Mouse (Mus musculus): ENCODE results near the gene Cradd. TPM values are rescaled to one million over a fixed set of nuclear protein-coding genes. Genes with fewer than 3 reads are reported as not detected.
A peak's percentile ranks its signal among the peaks of the same experiment; 100 is the strongest.

The Cradd gene
- polyA plus RNA-seq, 1 experiment from 2014 or later, result 15.4 TPM

DNA sequence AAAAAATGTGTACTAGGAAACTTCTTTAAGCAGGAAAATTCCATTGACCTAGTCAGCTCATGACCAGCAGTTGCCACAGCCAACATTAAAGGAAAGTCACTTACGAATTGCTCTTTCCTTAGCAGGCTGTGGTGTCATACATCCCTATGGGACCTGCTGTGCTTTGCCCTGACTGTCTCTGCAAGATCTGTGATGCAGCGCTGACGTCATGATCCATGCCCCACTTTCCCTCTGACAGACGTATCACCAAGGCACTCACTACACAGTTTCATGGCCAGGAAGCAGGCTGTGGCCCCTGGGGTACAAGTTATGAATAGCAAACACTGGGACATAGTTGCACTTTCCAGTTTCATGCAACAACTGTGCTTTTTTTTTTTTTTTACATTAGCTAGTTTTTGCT lies 113.8 kb downstream of the Cradd start:
- Histone ChIP-seq H3K27me3 (replicated peaks; ENCODE audit: insufficient read depth, low read length) (no peaks in the 10 kb centered on the region), H3K4me2 (replicated peaks; ENCODE audit: low read depth, low read length) (no peak overlapping the region), H3K9me3 (ENCODE audit: low read length) (no peaks in the 10 kb centered on the region), H3K27ac (ENCODE audit: low read length) (no peak overlapping the region), H3K9ac (replicated peaks; ENCODE audit: low read depth) (no peak overlapping the region), H3K4me1 (ENCODE audit: insufficient read depth, low read depth, low read length) (no peaks in the 10 kb centered on the region), H3K36me3 (ENCODE audit: insufficient read depth, low read length) (no peaks in the 10 kb centered on the region), H3K4me3 (ENCODE audit: low read depth, low read length) (no peak overlapping the region)
- 71% methylated on average over 4 of the region's 4 CpGs for WGBS
- TF ChIP-seq EP300 (IDR thresholded peaks at IDR 0.05), result no peak
- no peak for TF ChIP-seq CTCF (IDR thresholded peaks at IDR 0.05)
- ATAC-seq (no peak), DNase-seq (ENCODE audit: low spot score) (no peak)

DNA sequence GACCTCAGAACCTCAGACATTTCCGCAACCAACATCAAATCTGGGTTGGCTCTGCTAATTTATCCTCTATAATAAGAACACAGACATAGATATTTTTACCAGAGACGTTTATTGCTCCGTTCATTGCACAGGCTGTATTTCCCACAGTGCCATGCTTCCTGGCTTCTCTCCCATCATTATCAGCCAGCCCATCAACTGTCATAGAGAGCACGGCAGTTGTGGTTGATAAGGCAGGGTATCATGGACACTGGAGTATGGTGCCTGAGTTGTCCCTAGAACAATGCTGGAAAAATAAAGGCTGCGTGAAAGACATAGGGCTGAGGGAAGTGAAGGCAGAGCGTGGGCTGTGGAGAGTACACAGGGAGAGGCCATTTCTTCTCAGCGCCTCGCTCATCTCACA lies 116.5 kb downstream of the Cradd start:
- WGBS, result 90% methylated on average over 8 of the region's 8 CpGs
- DNase-seq (ENCODE audit: low spot score) (no peak), ATAC-seq (no peak)
- H3K4me1 ChIP-seq (ENCODE audit: insufficient read depth, low read depth, low read length), result no peaks in the 10 kb centered on the region
- no peak overlapping the region for H3K4me3 ChIP-seq (ENCODE audit: low read depth, low read length)
- no peak overlapping the region for H3K9ac ChIP-seq (replicated peaks; ENCODE audit: low read depth)
- no peaks in the 10 kb centered on the region for H3K36me3 ChIP-seq (ENCODE audit: insufficient read depth, low read length)
- H3K9me3 ChIP-seq (ENCODE audit: low read length), result no peaks in the 10 kb centered on the region
- no peaks in the 10 kb centered on the region for H3K27me3 ChIP-seq (replicated peaks; ENCODE audit: insufficient read depth, low read length)
- TF ChIP-seq EP300 (IDR thresholded peaks at IDR 0.05) (no peak), CTCF (IDR thresholded peaks at IDR 0.05) (no peak)
- H3K4me2 ChIP-seq (replicated peaks; ENCODE audit: low read depth, low read length), result no peak overlapping the region
- no peak overlapping the region for H3K27ac ChIP-seq (ENCODE audit: low read length)

DNA sequence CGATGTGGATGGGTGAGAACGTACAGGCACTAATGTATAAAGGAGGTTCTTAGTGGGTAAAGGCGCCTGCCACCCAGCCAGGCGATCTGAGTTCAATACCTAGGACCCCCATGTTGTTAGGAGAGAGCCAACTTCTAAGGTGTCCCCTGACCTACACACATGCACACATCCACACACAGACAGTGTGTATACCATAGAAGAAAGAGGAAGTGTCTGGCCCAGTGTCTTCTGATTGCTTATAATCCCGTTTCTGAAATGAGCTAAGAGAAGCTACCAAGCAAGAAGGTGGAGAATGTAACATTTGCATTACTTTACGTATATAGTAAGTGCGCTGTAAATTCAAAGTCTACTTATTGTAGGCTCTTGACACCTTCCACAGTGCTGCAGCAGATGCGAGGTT lies 122.4 kb downstream of the Cradd start:
- DNase-seq (ENCODE audit: low spot score), result no peak
- Histone ChIP-seq H3K9me3 (ENCODE audit: low read length) (no peaks in the 10 kb centered on the region), H3K9ac (replicated peaks; ENCODE audit: low read depth) (no peak overlapping the region), H3K4me2 (replicated peaks; ENCODE audit: low read depth, low read length) (no peak overlapping the region), H3K36me3 (ENCODE audit: insufficient read depth, low read length) (no peaks in the 10 kb centered on the region), H3K27me3 (replicated peaks; ENCODE audit: insufficient read depth, low read length) (no peaks in the 10 kb centered on the region), H3K4me1 (ENCODE audit: insufficient read depth, low read depth, low read length) (peaks cover 10% of the 10 kb centered on the region; the same call in 1 of the 2 replicates), H3K27ac (ENCODE audit: low read length) (no peak overlapping the region), H3K4me3 (ENCODE audit: low read depth, low read length) (no peak overlapping the region)
- ATAC-seq, result no peak
- no peak for TF ChIP-seq CTCF (IDR thresholded peaks at IDR 0.05)
- no peak for TF ChIP-seq EP300 (IDR thresholded peaks at IDR 0.05)
- WGBS, result 88% methylated on average over 8 of the region's 8 CpGs

DNA sequence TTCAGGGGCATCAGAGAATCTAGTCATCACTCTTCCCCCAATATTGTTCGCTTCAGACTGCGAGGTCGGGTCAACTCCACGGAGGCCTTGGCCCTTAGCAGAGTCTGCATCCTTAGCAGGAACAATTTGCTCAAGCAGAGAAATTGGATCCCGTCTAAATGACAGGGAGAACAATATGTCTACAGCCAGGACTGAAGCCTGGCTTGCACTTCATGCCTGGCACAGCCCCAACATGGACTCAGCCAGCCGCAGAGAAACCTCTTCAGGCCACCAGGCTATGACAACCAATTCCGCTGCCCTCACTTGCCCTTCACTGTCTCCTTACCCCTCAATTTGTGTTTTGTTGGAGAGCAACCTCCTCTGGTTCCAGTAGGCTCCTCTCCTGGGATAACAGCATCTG lies 123.6 kb downstream of the Cradd start:
- Histone ChIP-seq H3K9ac (replicated peaks; ENCODE audit: low read depth) (no peak overlapping the region), H3K4me1 (ENCODE audit: insufficient read depth, low read depth, low read length) (peaks cover 11% of the 10 kb centered on the region; the same call in 1 of the 2 replicates), H3K27ac (ENCODE audit: low read length) (0 out of 2 replicates have a peak overlapping the region, but pooled peaks have one; percentile 38), H3K4me2 (replicated peaks; ENCODE audit: low read depth, low read length) (no peak overlapping the region), H3K36me3 (ENCODE audit: insufficient read depth, low read length) (no peaks in the 10 kb centered on the region), H3K4me3 (ENCODE audit: low read depth, low read length) (no peak overlapping the region), H3K27me3 (replicated peaks; ENCODE audit: insufficient read depth, low read length) (no peaks in the 10 kb centered on the region), H3K9me3 (ENCODE audit: low read length) (no peaks in the 10 kb centered on the region)
- TF ChIP-seq CTCF (IDR thresholded peaks at IDR 0.05) (no peak), EP300 (IDR thresholded peaks at IDR 0.05) (no peak)
- 35% methylated on average over 7 of the region's 7 CpGs for WGBS
- DNase-seq (ENCODE audit: low spot score) (peak; percentile 69), ATAC-seq (peak; percentile 42; the same call in 1 of the 2 replicates)

DNA sequence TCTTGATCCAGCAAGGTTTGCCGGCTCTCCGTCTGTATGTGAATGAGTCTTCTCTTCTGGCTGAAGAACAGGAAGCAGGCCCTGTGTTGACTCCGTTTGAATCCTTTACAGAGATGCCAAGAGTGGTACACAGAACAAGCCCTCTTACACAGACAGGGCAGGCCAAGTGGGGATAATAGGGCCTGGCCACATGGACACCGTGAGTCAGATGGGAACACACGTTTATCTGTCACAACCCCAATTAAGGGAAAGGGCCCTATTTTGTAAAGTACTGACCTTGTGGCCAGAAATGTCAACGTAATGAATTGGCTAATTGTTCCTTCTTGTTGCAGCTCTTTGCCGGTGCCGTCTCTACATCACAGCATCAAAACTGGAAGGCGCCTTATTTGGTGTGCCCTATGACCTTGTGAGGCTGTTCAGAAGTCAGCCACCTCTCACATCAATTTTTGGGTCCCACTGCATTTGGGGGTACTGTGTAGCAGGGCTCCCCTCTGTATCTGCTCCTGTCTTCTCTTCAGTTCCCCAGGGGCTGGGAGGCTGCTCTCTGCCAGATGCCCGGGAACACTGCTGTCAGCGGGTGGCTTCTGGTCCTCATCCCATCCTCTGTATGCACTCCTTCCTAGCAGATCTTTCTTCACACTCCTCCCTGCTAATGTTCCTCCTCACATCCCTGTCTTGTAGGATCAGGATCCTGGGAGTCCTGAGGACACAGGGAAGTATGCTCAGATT lies 124.2 kb downstream of the Cradd start:
- Histone ChIP-seq H3K4me2 (replicated peaks; ENCODE audit: low read depth, low read length) (no peak overlapping the region), H3K36me3 (ENCODE audit: insufficient read depth, low read length) (no peaks in the 10 kb centered on the region), H3K27me3 (replicated peaks; ENCODE audit: insufficient read depth, low read length) (no peaks in the 10 kb centered on the region), H3K4me3 (ENCODE audit: low read depth, low read length) (no peak overlapping the region), H3K27ac (ENCODE audit: low read length) (peak overlapping the region; percentile 38; the same call in 1 of the 2 replicates), H3K9ac (replicated peaks; ENCODE audit: low read depth) (no peak overlapping the region), H3K9me3 (ENCODE audit: low read length) (no peaks in the 10 kb centered on the region), H3K4me1 (ENCODE audit: insufficient read depth, low read depth, low read length) (peaks cover 11% of the 10 kb centered on the region; the same call in 1 of the 2 replicates)
- TF ChIP-seq CTCF (IDR thresholded peaks at IDR 0.05) (no peak), EP300 (IDR thresholded peaks at IDR 0.05) (0 out of 2 replicates have a peak, but pooled peaks have one; percentile 9)
- peak; percentile 56 for DNase-seq (ENCODE audit: low spot score)
- ATAC-seq, result peak; percentile 34; the same call in 1 of the 2 replicates
- 46% methylated on average over 11 of the region's 11 CpGs for WGBS

DNA sequence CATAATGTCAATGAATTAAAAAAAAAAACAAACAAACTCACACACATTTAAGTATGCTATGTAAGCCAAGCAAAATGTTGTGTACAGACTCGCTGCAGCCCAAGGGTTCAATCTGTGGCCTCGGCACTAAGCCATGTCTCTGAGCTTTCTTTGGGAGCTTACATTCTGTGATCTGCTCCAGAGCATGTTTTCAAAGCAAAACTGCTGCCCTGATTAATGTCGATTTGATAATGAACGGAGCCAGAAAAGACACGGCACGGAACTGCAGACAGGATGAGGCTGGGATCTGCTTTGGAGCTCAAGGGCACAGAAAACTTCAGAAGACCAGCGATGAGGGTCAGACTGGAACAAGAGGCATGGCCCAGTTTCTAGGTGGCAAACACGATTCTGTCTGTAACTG lies 126.6 kb downstream of the Cradd start:
- H3K4me2 ChIP-seq (replicated peaks; ENCODE audit: low read depth, low read length), result no peak overlapping the region
- H3K4me1 ChIP-seq (ENCODE audit: insufficient read depth, low read depth, low read length), result peaks cover 22% of the 10 kb centered on the region; the same call in 1 of the 2 replicates
- 58% methylated on average over 8 of the region's 8 CpGs for WGBS
- H3K9me3 ChIP-seq (ENCODE audit: low read length), result no peaks in the 10 kb centered on the region
- H3K27ac ChIP-seq (ENCODE audit: low read length), result 0 out of 2 replicates have a peak overlapping the region, but pooled peaks have one; percentile 20
- TF ChIP-seq EP300 (IDR thresholded peaks at IDR 0.05) (no peak), CTCF (IDR thresholded peaks at IDR 0.05) (no peak)
- no peaks in the 10 kb centered on the region for H3K27me3 ChIP-seq (replicated peaks; ENCODE audit: insufficient read depth, low read length)
- H3K9ac ChIP-seq (replicated peaks; ENCODE audit: low read depth), result no peak overlapping the region
- DNase-seq (ENCODE audit: low spot score) (peak; percentile 67), ATAC-seq (peak; percentile 20; the same call in 1 of the 2 replicates)
- H3K36me3 ChIP-seq (ENCODE audit: insufficient read depth, low read length), result no peaks in the 10 kb centered on the region
- no peak overlapping the region for H3K4me3 ChIP-seq (ENCODE audit: low read depth, low read length)
